Mouse (Mus musculus) gastrocnemius, postnatal 4 days (tissue): Measurements from ENCODE around the gene Pecr. TPM values are rescaled to one million over a fixed set of nuclear protein-coding genes. Genes with fewer than 3 reads are reported as not detected.
"Not testable (repeated sequence)": the region's sequence is repeated elsewhere in the genome, so short reads cannot be mapped to it uniquely, and the experiment has no call there.

Experiments
- DNase-seq, 2 experiments: peaks; one replicate each; pipeline ENCODE4 v3.0.0; 2021 to 2022; ENCODE audit warnings: low spot score in 2 of 2, mixed read lengths in 2 of 2
- total RNA-seq, 2 experiments: library from RNA; stranded (reverse); gene quantifications; 2 replicates each; pipeline ENCODE4 v1.2.3; 2021

The Pecr gene
- total RNA-seq, 2 experiments from 2014 or later = 16.9 to 17.8 TPM

GRCm38 (mm10) chr1:72290896-72291295 is 6.8 kb upstream of the Pecr start:
- no peak for DNase-seq

GRCm38 (mm10) chr1:72288527-72289150 is 4.5 kb upstream of the Pecr start:
- DNase-seq = no peak

- no peak for DNase-seq
Observed at GRCm38 (mm10) chr1:72287893-72288292, 3.8 kb upstream of the Pecr start.

DNA sequence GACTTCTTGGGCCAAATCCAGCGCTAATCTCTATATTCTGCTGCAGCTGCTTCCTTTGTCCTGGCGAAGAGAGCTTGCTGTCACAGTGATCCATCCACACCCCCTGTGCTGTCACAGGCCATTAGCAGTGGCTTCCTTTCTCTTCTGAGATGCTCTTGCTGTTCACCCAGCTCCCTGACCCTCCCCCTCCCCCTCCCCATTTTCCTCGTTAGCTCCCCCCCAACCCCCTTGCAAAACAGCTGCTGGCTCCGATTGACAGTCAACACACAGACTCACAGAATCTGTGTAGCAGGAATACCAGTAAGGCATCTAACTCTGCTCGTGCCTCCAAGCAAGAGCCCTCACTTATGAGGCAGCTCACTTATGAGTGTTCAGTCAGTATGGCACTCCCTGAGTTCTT is 2.8 kb upstream of the Pecr start:
- no peak for DNase-seq

DNA sequence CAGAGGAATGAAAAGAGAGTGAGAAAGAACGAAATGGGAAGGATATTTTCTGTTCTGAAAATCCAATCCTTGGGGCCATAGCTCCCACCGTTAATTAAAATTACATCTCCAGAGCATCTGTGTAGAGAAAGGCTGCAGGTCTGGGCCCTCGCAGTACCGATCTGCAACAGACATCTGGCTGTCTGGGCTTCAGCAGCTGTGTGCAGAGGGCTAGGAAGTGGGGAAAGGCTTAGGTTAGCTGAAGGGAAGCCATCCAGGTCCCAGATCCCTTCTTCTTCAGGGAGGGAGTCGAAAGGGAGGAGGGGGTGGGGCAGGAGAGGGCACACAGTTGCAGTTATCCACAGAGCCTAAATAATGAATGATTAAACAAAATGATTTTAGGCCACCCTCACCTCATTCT is 425 bp upstream of the Pecr start:
- no peak for DNase-seq

DNA sequence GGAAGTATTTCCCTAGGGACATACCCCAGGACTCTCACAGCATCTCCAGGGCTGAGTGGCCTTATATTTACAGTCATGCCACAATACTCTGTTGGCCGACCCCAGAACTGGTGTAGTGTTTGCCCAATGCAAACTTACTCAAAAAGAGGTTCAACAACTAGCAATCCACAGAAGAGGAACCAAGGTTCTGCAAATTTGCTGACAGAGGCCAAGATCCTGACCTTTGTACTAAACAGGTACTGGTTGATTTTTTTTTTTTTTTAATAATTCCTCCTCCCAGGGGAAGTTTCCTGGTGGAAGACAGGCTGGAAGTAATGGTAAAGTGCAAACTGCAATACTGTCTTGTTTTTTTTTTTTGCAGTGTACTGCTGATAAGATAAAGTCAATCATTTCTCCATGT is 1.5 kb downstream of the Pecr start:
- no peak for DNase-seq

- no peak for DNase-seq
Observed at GRCm38 (mm10) chr1:72278085-72278484, 6.0 kb downstream of the Pecr start.

- DNase-seq = no peak
Observed at GRCm38 (mm10) chr1:72263099-72263498, 21.0 kb downstream of the Pecr start.

GRCm38 (mm10) chr1:72256381-72257256 is 27.5 kb downstream of the Pecr start:
- DNase-seq = no peak

DNA sequence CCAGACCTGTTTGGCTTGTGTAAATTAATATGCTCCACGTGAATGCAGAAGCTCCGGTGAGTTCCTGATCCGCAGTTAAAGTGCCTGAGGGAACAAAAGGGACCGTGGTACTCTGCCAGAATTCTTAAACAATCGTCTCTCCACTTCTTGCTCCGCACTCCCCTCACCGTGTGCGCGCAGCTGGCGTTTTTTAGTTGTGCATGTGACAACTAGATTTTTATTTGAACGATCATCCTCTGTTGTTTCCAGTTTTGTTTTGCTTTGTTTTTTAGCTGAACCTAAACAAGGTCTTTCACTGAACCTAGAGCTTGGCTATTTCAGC is 28.3 kb downstream of the Pecr start:
- no peak for DNase-seq

GRCm38 (mm10) chr1:72255062-72255853 is 28.9 kb downstream of the Pecr start:
- DNase-seq = peak in 1 of 2 experiments; percentile 26

DNA sequence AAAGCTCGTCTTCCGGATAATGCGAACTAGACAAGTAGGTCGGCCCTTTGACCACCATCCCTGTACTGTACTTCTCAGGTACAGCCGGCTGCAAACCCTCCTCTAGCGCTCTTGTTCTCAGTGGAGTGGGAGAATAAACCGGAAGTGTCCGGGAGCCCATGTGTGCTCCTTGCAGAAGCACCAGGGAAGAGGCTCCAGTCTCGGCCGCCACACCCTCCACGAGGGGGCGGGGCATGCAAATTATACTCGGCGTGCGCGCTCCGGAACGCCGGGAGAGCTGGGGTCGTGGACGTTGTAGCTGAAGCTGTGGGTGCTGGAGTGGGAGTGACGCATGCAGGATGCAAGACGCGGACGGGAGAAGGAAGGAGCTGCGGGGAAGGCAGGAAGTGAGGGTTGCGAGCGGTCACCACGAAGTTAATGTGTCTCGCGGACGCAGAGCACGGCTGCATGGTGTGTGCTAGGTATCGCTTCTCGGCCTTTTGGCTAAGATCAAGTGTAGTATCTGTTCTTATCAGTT is 29.5 kb downstream of the Pecr start:
- DNase-seq = peak; percentile 72 to 89

- peak in 1 of 2 experiments; percentile 11 for DNase-seq
Observed at GRCm38 (mm10) chr1:72253881-72254491, 30.1 kb downstream of the Pecr start.

DNA sequence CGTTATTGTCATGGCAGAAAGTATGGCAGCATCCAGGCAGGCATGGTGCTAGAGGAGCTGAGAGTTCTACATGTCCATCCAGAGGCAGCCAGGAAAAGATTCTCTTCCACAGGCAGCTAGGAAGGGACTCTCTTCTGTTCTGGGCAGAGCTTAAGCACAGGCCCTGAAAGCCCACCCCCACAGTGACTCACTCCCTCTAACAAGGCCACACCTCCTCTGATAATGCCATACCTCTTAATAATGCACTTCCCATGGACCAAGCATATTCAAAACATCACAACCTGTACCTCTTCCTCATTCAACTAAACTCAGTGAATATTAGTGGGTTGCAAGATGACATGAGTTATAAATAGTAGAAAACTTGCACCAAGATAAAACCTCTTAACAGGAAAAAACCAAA is 32.3 kb downstream of the Pecr start:
- DNase-seq = no peak

DNA sequence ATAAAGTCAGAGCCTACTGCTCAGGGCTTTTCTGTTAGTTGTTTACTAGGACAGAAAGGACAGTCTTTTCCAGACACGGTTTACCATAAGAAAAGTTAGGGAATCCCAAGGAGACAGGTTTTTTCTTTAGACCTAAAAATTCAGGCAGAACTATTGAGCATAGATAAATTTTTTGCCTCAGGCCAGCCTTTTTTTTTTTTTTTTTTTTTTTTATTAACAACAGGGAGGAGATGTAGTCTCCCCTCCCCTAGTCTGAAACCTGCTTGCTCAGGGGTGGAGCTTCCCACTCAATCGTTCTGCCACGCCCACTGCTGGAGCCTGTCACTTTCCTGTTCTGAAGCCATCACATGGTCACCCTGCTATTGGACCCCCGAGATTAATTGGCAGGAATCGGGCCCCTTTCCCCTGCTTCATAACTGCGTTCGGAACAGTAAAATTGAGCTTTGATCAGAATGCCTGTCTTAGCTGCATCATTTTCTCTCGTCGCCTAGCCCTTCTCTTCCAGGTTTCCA is 35.8 kb downstream of the Pecr start:
- not testable (repeated sequence) for DNase-seq

DNA sequence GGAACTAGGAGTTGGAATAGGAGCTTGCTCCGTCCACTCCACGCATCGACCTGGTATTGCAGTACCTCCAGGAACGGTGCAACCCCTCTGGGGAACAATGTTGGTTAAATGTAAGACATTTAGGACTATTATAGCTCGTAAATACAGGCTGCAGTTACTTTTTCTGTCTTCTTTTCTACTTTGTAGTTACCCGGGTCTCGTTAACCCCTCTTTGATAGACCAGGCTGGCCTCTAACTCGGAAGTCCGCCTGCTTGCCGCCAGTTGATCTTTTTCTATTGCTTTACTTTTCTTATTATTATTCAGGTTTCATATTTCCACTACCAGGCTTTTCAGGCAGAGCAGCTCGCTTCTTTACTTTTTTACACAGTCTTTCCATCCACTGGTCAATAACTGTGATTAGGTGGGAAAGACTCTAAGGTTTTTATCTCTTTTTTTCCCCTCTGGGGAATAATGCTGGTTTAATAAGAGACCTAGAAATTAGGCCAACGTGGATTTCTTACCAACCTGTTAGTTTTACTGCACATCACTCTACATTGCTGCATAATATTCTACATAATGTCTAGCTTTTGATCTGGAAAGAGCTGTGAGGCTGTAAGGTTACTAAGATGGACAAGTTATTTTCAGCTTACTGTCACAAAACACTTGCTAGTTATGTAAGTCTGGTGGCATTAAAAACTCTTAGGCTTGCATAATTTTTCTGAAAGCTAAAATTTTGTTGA is 39.6 kb downstream of the Pecr start:
- DNase-seq = no peak

GRCm38 (mm10) chr1:72243656-72244316 is 40.3 kb downstream of the Pecr start:
- peak; percentile 90 to 95 for DNase-seq

GRCm38 (mm10) chr1:72242581-72243143 is 41.5 kb downstream of the Pecr start:
- no peak for DNase-seq

DNA sequence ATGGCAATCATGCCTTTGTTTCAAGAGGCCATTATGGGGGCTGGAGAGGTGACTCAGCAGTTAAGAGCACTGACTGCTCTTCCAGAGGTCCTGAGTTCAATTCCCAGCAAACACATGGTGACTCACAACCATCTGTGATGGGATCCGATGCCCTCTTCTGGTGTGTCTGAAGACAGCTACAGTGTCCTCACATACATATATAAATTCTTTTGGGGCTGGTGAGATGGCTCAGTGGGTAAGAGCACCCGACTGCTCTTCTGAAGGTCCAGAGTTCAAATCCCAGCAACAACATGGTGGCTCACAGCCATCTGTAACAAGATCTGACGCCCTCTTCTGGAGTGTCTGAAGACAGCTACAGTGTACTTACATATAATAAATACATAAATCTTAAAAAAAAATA is 45.0 kb downstream of the Pecr start:
- not testable (repeated sequence) for DNase-seq
